Mouse (Mus musculus) embryo, embryonic 10 days (tissue): ENCODE results near the gene Cand2.

ENCODE experiments used
- DNase-seq: peaks from one replicate; pipeline ENCODE4 v3.0.0-alpha.2; 2015; ENCODE audit warnings: low spot score

Cand2 gene

DNA sequence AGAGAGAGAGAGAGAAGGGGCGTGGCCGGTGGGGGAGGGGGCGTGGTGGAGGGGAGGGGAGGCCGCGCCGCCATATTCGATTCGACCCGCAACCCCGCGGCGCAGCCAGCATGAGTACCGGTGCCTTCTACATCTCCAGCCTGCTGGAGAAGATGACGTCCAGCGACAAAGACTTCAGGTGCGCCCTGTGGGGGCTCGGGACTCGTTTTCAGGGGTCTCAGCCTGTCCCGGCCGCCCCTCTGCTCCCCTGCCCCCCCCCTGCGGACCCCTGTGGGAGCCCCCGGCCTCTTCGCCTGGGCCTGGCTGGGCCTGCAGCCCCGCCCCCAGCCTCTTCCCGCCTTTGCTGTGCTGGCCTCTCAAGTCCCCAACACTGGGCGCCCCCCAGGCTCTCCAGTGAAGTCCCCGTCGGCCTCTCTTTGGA is at the start of gene Cand2:
Gene Cand2 (plus strand): TSS at position 38 of the 421 bp plus-strand sequence.
- peak; percentile 82 for DNase-seq

- peak; percentile 77 for DNase-seq
These were observed 47.2 kb upstream of the Cand2 start for GRCm38 (mm10) chr6:115727108-115727507.

GRCm38 (mm10) chr6:115727570-115727969 is 46.8 kb upstream of the Cand2 start:
- DNase-seq: no peak

DNA sequence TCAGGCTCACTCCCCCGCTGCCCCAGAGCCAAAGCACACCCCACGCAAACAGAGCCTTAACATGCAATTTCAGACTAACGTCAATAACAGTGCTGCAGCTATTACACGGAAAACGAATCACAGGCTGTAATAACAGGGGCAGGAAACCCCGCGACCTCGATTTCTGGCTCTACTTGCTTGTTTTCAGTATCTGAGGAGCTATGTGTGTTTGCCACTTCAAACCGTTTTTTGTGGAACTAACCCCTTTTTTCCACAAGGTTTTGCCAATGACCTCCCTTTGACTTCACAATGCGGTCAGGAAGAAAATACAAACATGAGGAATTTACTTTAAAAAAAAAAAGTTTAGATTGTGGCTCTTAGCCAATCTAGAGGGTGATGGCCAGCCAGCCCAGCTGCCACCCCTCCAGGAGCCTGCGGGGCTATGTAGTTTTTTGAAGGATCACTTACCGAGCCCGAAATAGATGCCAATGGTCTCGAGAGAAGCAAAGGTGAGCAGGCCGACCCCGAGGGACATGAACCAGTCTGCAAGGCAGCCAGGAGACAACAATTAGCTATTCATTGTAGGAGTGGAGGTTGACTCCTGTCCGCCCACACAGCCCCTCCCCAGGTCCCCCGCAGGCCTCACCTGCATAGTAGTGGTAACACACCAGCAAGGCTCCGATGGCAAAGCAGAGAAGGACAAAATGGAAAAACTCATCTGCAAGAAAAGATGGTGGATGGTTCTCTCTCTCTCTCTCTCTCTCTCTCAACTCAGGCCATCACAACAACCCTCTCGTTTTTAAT is 43.6 kb upstream of the Cand2 start:
- no peak for DNase-seq

- no peak for DNase-seq
These were observed 41.9 kb upstream of the Cand2 start for GRCm38 (mm10) chr6:115732341-115732928.

GRCm38 (mm10) chr6:115734909-115735308 is 39.4 kb upstream of the Cand2 start:
- no peak for DNase-seq

GRCm38 (mm10) chr6:115739056-115739455 is 35.3 kb upstream of the Cand2 start:
- no peak for DNase-seq

DNA sequence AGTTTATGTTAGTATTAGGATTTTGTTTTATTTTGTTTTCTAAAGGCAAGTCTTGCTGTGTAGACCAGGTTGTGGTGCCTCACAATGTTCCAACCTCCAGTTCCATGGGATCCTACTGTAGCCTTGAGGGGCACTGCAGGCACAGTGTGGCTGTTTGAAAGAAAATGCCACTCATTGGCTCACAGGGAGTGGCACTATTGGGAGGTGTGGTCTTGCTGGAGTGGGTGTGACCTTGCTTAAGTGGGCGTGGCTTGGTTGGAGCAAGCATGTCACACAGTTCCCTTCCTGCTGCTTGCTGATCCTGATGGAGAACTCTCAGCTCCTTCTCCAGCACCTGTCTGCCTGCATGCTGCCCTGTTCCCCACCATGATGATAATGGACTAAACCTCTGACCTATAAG is 30.8 kb upstream of the Cand2 start:
- peak; percentile 58 for DNase-seq

DNA sequence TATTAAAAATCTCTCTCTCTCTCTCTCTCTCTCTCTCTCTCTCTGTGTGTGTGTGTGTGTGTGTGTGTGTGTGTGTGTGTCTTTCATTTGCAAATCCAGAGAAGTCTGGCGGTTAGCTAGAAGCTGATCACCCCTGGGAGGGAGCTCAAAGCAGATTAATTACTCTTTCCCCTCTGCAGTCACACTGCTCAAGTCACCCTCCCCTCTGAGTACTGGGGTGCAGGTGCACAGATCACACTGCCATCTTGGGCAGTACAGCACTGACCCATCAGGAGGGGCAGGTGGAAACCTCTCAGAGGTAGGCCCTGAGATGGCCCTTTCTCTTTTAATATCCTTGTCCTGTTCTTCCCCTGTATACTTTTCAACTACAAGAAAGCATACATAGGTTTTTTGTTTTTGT is 28.0 kb upstream of the Cand2 start:
- DNase-seq: no peak

- DNase-seq: no peak
These were observed 18.8 kb upstream of the Cand2 start for GRCm38 (mm10) chr6:115755536-115755935.

DNA sequence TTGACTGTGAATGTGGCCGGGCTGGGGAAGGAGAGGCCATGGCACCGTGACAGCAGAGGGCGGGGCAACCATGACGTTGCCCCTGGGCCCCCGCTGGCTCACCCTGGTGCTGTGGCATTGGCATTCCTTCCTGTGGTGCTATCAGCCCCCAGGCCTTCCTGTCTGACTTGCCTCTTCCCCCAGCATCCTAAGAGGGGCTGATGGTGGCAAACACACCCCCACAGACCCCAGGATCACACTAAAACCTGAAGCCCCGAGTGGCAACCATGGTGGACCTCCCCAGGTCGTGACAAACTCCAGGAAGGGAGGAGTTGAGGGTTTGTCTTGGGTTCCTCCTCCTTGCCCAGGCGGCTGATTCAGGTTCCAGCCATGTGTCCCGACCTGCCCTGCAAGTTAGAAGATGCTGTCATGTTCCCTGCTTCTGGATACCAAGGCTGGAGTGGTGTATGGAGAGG is 15.3 kb upstream of the Cand2 start:
- no peak for DNase-seq

- DNase-seq: no peak
These were observed 14.9 kb upstream of the Cand2 start for GRCm38 (mm10) chr6:115759461-115759860.

DNA sequence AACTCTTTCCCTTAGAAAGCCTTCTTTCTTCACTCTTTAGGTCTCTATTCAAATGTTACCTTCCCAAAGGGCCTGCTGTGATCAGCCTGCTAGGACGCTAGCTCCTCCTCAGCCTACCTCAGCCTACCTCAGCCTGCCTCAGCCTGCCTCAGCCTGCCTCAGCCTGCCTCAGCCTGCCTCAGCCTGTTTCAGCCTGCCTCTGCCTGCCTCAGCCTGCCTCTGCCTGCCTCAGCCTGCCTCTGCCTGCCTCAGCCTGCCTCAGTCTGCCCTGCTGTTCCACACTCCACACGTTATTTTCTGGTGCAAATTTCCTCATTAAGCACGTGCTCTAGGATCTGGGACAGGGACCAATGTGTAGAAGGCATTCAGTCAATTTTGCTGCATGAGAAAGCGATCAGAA is 14.2 kb upstream of the Cand2 start:
- no peak for DNase-seq

DNA sequence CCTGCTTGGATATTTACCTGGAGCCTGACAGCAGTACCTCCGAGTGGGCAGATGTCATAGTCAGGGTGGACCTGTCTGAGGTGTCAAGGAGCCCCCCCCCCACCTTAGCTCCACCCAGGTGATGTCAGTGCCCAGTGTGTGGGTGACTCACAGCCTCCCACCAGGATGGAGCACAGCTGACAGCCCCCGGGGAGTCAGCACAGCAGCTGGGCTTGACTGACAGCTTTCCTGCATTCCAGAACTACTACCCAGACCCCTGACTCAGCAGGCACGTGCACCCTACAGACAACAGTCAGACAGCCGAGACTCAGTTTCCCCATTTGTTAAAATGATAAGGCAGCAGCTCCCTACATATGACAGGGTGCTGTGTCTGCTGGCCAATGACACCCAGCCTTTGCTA is 13.4 kb upstream of the Cand2 start:
- DNase-seq: peak; percentile 12

DNA sequence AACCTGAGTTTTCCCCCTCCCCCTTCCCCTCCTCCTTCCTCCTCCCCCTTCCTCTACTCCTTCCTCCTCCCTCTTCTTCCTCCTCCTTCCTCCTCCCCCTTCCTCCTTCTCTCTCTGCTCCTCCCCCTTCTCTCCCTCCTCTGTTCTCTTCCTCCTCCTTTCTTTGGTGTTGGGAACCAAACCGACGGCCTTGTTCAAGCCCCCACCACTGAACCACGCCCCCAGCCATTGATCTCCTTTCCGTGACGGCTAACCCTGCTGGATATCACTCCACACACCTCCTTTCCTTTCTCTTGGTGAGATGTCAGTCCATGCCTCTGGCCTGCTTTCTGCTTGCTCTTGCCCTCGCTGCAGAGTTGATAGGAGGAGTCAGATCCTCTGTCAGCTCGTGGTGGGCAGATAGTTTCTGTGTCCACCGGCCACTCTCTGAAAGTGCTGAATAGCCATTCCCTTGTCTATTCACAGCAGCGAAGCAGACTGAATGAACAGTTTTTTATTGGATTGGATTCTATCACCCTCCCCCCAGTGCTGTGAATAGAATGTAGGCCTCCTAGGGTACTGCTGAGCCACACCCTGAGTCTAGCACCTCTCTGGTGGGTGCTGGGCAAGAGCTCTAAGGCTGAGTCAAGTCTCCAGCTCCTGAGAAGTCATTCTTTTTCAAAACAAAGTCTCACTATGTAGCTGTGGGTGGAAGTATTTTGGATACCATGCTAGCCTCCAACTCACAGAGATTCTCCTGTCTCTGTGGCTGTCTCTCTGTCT is 12.2 kb upstream of the Cand2 start, which contains the start of gene Tmem40:
Gene Tmem40 (minus strand): TSS at position 416 of the 762 bp plus-strand sequence.
- peak; percentile 75 for DNase-seq

DNA sequence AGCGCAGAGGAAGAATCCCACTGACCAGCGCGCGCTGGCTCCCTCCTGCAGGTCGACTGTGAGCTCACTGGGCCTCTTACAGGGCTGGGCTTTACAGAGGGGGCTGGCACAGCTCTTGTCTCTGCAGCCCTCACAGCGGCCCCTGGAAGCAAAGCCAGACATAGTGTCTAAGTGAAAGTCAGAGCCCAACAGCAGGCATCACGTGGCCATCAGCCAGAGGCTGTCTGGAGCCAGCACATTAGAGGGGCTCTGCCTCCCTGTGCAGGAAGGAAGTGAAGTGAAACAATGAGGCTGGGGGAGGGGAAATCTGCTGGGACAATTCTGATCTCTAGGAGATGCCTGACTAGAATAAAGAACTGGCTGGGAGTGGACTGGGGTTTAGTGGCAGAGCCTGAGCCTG is 10.2 kb upstream of the Cand2 start:
- DNase-seq: peak; percentile 90

DNA sequence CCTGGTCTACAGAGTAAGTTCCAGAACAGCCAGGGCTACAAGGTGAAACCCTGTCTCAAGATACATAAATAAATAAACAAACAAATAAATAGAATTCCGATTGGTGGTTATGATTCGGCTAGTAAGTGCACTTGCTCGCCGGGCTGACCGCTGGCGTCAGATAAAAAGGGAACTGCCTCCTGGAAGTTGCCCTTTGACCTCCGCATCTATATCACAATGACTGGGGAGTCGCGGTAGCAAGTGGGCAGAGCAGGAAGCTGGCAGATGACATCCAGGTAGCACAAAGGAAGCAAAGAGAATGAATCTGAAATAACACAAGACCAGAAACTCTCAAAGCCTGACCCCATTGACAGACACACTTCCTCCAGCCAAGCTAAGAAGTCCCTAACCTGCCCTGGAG is 7.0 kb upstream of the Cand2 start:
- DNase-seq: peak; percentile 47

- peak; percentile 16 for DNase-seq
These were observed 6.1 kb upstream of the Cand2 start for GRCm38 (mm10) chr6:115768207-115768606.

DNA sequence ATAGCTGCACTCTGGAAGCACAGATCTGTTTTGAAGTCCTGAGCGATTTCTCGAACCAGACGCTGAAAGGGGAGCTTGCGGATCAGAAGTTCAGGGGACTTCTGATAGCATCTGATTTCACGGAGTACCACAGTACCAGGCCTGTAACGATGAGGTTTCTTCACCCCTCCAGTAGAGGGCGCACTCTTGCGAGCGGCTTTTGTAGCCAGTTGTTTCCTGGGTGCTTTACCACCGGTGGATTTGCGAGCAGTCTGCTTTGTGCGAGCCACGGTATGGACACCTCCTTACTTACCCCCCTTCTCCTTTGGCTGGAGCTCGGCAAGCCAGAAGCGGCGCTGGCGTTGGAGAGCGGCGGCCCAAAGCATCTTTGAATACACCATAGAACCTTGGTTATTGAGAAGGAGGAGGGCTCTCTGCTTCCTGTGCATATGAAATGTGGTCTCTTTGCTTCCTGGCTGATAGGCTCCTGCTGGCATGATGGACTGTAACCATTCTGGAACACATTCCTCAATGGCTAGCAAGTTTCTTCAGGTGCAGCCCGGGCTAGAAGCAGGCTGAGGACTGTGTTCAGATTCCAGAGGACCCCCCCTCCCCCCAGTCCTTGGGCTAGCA is 4.2 kb upstream of the Cand2 start:
- DNase-seq: no peak

- DNase-seq: no peak
These were observed 3.5 kb upstream of the Cand2 start for GRCm38 (mm10) chr6:115770852-115771251.

GRCm38 (mm10) chr6:115772201-115772600 is 2.1 kb upstream of the Cand2 start:
- no peak for DNase-seq

DNA sequence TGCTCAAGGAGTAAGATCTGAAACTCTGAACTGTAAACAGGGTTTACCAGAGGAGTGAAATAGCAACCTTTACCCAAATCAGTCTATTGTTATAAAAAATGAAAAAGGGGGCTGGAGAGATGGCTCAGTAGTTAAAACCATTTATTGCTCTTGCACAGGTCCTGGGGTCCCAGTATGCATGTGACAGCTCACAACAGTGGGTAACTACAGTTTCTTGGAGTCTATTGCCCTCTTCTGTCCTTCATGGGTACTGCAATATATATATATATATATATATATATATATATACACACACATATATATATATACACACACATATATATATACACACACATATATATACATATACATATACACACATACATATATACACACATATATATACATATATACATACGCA is 1.7 kb upstream of the Cand2 start:
- DNase-seq: no peak
